Mouse (Mus musculus) intestine, postnatal 0 days (tissue): ENCODE measurements around the gene Olfr215. TPM values are rescaled to one million over a fixed set of nuclear protein-coding genes. Genes with fewer than 3 reads are reported as not detected.
"Not testable (repeated sequence)": the region's sequence is repeated elsewhere in the genome, so short reads cannot be mapped to it uniquely, and the experiment has no call there.

Source experiments
- ATAC-seq: fragments of 200-750 bp; cut with Nextera tagmentation; 2 replicates; pipeline ENCODE4 v1.8.0; 2017; ENCODE audit warnings: mild to moderate bottlenecking, moderate TSS enrichment, moderate library complexity
- H3K27ac ChIP-seq: fragments of 300-500 bp; sonication (generic); 2 replicates; pipeline ENCODE4 v1.5.1; 2014; ENCODE audit warnings: mild to moderate bottlenecking, low read depth, low read length, moderate library complexity
- H3K27me3 ChIP-seq: fragments of 300-500 bp; sonication (generic); replicated peaks from 2 replicates; pipeline ENCODE4 v1.6.1; 2014; ENCODE audit warnings: low read length, mixed read lengths; ENCODE audit not compliant: control insufficient read depth, insufficient read depth
- H3K36me3 ChIP-seq: fragments of 300-500 bp; sonication (generic); 2 replicates; pipeline ENCODE4 v1.6.1; 2014; ENCODE audit warnings: mild to moderate bottlenecking, moderate library complexity; ENCODE audit not compliant: control insufficient read depth, insufficient read depth
- H3K4me1 ChIP-seq: fragments of 300-500 bp; sonication (generic); replicated peaks from 2 replicates; pipeline ENCODE4 v1.6.1; 2014; ENCODE audit warnings: antibody characterized with exemption, low read length, mixed read lengths; ENCODE audit not compliant: control insufficient read depth, insufficient read depth
- H3K4me2 ChIP-seq: fragments of 300-500 bp; sonication (generic); replicated peaks from 2 replicates; pipeline ENCODE4 v1.6.1; 2014; ENCODE audit warnings: low read depth, mild to moderate bottlenecking, moderate library complexity
- H3K4me3 ChIP-seq: fragments of 300-500 bp; sonication (generic); 2 replicates; pipeline ENCODE4 v1.5.1; 2014; ENCODE audit warnings: low read depth, low read length
- H3K9ac ChIP-seq: fragments of 300-500 bp; sonication (generic); 2 replicates; pipeline ENCODE4 v1.6.1; 2014; ENCODE audit warnings: mild to moderate bottlenecking, low read depth, low read length
- H3K9me3 ChIP-seq: fragments of 300-500 bp; sonication (generic); 2 replicates; pipeline ENCODE4 v1.6.1; 2016; ENCODE audit warnings: mixed run types; ENCODE audit not compliant: control insufficient read depth
- CTCF ChIP-seq: sonication (generic); IDR thresholded peaks from 2 replicates; pipeline ENCODE4 v1.5.1; 2016; ENCODE audit warnings: low read depth, mild to moderate bottlenecking, control low read depth, antibody characterized with exemption, moderate library complexity
- WGBS: fragments of 180-500 bp; shearing (Covaris S2); extraction: QIAGEN DNeasy Blood & Tissue Kit; methylation state at CpG from one replicate; pipeline ENCODE4 v1.1.7; 2014; 5-methylcytosine and 5-hydroxymethylcytosine counted together
- polyA plus RNA-seq: library from polyadenylated mRNA; unstranded; fragments of >200 nt; fragmentation: Nextera tagmentation; extraction: Ambion mirVana; gene quantifications from 2 replicates; pipeline ENCODE4 v1.2.1, GENCODE M21; 2015

Olfr215 gene
- not detected in 2 replicates for polyA plus RNA-seq

GRCm38 (mm10) chr6:116584095-116584494 is at the start of gene Olfr215:
Gene Olfr215, minus strand, starts transcription at chr6:116584195.
- H3K27me3 ChIP-seq = no peaks in the 10 kb centered on the region
- no peaks in the 10 kb centered on the region for H3K9me3 ChIP-seq
- no peak within 1 kb of the TSS for H3K4me3 ChIP-seq
- no peak for ATAC-seq
- no peak within 1 kb of the TSS for H3K27ac ChIP-seq
- H3K4me1 ChIP-seq = no peaks in the 10 kb centered on the region
- H3K4me2 ChIP-seq = no peak within 1 kb of the TSS
- TF ChIP-seq CTCF = no peak
- H3K36me3 ChIP-seq = no peaks in the 10 kb centered on the region
- 72% methylated on average over 4 of the region's 4 CpGs for WGBS
- H3K9ac ChIP-seq = no peak within 1 kb of the TSS

GRCm38 (mm10) chr6:116632129-116632528 is 48.1 kb upstream of the Olfr215 start:
- H3K27ac ChIP-seq = no peak overlapping the region
- H3K4me3 ChIP-seq = no peak overlapping the region
- no peak overlapping the region for H3K9ac ChIP-seq
- no peaks in the 10 kb centered on the region for H3K36me3 ChIP-seq
- TF ChIP-seq CTCF = peak; percentile 92
- H3K27me3 ChIP-seq = no peaks in the 10 kb centered on the region
- no peak overlapping the region for H3K4me2 ChIP-seq
- whole genome bisulfite sequencing = 49% methylated on average over 1 of the region's 1 CpGs
- H3K9me3 ChIP-seq = no peaks in the 10 kb centered on the region
- H3K4me1 ChIP-seq = peaks cover 9% of the 10 kb centered on the region; the same call in 1 of the 2 replicates
- no peak for ATAC-seq

- ATAC-seq = no peak
- WGBS = 91% methylated on average over 10 of the region's 10 CpGs
- Histone ChIP-seq H3K9me3 (no peaks in the 10 kb centered on the region), H3K4me2 (no peak overlapping the region), H3K36me3 (peaks cover 9% of the 10 kb centered on the region; the same call in 1 of the 2 replicates), H3K4me1 (peaks cover 5% of the 10 kb centered on the region; the same call in 1 of the 2 replicates), H3K4me3 (no peak overlapping the region), H3K9ac (no peak overlapping the region), H3K27me3 (no peaks in the 10 kb centered on the region), H3K27ac (no peak overlapping the region)
- no peak for TF ChIP-seq CTCF
These were observed 45.8 kb upstream of the Olfr215 start for GRCm38 (mm10) chr6:116629766-116630165.

DNA sequence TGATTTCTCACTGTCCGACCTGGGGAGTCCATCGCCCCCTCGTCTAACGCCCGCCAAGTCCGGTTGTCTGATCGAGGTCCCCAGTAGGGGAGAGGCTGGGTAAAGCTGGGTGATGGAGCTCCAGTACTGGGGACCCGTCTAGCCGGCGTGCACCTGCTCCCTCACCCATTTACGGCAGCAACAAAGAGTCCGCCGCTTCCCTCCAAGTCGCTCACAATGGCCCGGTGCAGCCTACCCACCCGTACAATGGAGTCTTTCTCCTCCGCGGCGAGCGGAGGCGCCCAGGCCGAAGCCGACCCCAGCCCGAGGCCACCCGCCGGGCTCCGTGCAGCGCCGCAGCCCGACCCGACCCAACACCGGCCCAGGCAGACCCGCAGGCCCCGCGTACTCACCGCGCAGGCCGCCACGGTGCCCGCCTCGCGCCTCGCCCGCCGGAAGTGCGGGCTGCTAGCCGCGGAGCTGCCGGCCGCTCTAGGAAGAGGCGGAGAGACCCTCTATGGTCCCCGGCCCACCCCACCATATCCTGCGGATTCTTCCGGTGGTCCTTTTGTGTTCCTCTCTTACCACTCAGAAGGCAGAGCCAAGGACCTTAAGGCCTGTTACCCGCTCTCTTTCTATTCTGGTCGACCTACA is 44.7 kb upstream of the Olfr215 start, which contains the start of gene Zfp422:
TSS of gene Zfp422 (minus strand) at position 461 of the 633 bp plus-strand sequence.
- H3K27me3 ChIP-seq = no peaks in the 10 kb centered on the region
- WGBS = 0% methylated on average over 56 of the region's 56 CpGs
- H3K9me3 ChIP-seq = no peaks in the 10 kb centered on the region
- peak; percentile 83 for ATAC-seq
- no peaks in the 10 kb centered on the region for H3K4me1 ChIP-seq
- H3K9ac ChIP-seq = peak within 1 kb of the TSS; percentile 92
- H3K4me3 ChIP-seq = peak within 1 kb of the TSS; percentile 65
- no peak for TF ChIP-seq CTCF
- H3K27ac ChIP-seq = peak within 1 kb of the TSS; percentile 77
- peaks cover 9% of the 10 kb centered on the region; the same call in 1 of the 2 replicates for H3K36me3 ChIP-seq
- H3K4me2 ChIP-seq = peak within 1 kb of the TSS; percentile 68

GRCm38 (mm10) chr6:116628095-116628494 is 44.1 kb upstream of the Olfr215 start:
- H3K4me1 ChIP-seq = no peaks in the 10 kb centered on the region
- no peaks in the 10 kb centered on the region for H3K27me3 ChIP-seq
- peak overlapping the region; percentile 68 for H3K4me2 ChIP-seq
- no peak for TF ChIP-seq CTCF
- H3K9me3 ChIP-seq = no peaks in the 10 kb centered on the region
- peak overlapping the region; percentile 92 for H3K9ac ChIP-seq
- ATAC-seq = no peak
- peak overlapping the region; percentile 77 for H3K27ac ChIP-seq
- H3K4me3 ChIP-seq = peak overlapping the region; percentile 65
- peaks cover 9% of the 10 kb centered on the region; the same call in 1 of the 2 replicates for H3K36me3 ChIP-seq
- 6% methylated on average over 9 of the region's 9 CpGs for WGBS

DNA sequence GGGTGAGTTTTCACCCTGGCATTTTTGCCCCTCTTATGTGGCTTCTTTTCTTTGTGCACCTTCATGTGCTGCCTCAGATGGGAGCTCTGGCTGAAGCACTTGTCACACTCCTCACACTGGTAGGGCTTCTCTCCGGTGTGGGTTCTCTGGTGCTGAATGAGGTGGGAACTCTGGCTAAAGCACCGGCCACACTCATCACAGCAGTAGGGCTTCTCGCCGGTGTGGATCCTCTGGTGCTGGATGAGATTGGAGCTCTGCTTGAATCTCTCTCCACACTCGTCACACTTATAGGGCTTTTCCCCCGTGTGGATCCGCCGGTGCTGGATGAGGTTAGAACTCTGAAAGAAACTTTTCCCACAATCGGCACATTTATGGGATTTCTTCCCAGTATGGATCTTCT is 42.4 kb upstream of the Olfr215 start:
- not testable (repeated sequence) for H3K36me3 ChIP-seq

More for the DNA sequence above, 42.4 kb upstream of the Olfr215 start:
- ATAC-seq, H3K4me1 ChIP-seq, H3K9me3 ChIP-seq, H3K4me3 ChIP-seq, H3K27ac ChIP-seq, H3K27me3 ChIP-seq, H3K9ac ChIP-seq, H3K4me2 ChIP-seq: not testable (repeated sequence)
- WGBS = 97% methylated on average over 9 of the region's 9 CpGs
